Mouse (Mus musculus): ENCODE results near the gene Mtmr12. TPM values are rescaled to one million over a fixed set of nuclear protein-coding genes. Genes with fewer than 3 reads are reported as not detected.
"Not testable (repeated sequence)": the region's sequence is repeated elsewhere in the genome, so short reads cannot be mapped to it uniquely, and the experiment has no call there.

Mtmr12 gene
- total RNA-seq, 4 experiments from 2014 or later: 21.8 to 28.1 (median 25.7) TPM

- DNase-seq: no peak
Measured at GRCm38 (mm10) chr15:12212266-12212665, 7.4 kb downstream of the Mtmr12 start.

DNA sequence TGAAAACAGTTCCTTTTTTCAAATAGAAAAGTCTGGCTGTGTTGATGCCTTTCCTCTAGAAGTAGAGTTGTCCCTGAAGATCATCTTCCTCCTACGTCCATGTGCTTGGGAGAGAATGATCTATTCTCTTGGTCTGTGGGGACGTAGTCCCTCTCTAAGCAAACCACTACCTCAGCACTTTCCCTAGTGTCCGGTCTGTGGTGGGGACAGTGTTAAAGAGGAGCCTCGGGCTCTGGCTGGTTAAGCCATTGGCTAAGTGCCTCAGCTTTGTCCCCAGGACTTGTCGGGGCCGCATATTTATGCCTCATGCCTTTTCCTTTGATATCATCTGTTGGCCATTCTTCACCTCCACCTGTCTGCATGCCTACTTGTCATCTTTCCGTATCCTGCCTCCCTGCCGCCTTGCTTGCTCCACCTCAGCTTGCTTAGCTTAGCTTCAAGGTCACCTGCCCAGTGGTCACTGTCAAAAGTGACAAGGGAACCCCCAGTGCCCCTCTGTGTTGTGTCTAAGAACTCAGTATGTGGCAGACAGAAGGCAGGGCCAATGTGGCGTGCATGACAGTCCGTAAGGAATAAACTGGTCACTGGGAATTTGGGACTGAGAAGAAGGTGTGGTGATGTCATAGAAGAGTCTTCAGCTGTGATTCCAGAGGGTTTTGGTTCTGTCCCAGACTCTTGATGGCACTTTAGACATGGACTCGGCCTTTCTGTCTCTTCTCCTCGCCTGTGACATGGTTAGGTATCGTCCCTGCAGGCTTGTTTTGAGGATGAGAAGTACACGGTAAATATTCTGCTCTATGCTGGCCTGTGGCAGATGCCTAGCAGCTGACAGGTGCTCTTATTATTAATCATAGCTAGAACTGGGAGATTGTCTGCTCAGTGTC is 9.9 kb downstream of the Mtmr12 start:
- no peak for DNase-seq

DNA sequence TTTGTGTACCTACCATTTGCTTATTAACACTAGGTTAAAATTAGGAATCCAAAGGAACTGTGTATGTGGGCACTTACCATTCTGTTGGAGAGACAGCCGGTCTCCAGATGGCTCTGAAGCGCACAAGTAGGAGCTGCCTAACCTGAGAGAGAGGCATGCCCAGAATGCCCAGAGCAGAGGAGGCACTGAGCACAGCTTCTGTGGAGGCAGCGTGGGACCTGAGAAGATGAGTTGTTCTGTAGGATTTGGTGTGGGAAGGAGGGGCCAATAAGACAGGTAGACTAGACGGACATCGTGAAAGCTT is 10.5 kb downstream of the Mtmr12 start:
- DNase-seq: no peak

DNA sequence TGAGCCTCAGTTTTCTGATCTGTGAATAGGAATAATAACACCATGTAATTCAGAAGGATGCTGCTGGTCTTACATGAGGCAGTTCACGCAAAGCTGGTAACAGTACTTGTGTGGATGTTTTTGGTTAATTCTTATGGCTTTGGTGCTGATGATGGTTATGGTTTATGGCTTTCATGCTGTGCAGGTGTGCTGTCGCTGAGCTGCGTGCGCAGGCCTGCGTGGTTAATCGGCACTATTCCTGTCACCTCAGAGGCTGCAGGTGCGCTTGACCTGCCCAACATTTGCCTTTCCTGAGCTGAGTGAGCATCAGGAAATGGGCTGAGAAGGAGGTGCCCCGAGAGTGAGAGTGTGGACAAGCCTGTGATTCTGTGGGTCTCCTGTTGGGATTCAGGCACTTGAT is 11.3 kb downstream of the Mtmr12 start:
- DNase-seq: no peak

DNA sequence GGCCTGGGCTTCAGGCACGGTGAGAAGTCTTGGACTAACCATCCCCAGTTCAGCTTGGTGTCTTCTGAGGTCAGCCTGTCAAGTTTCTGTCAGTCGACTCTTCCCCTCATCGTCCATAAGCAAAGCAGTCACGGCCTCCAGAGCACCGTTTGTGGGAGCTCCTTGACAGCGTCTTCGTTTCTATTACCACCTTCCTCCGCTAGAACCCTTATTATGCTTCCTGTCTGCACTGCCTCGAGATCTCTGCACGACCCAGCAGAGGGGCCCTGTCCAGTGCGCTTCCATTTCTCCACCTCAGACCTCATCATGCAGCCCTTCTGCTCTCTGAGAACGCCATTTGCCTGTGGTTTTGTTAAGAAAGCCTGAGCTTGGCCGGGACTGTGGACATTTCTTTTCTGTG is 12.0 kb downstream of the Mtmr12 start:
- no peak for DNase-seq

- DNase-seq: not testable (repeated sequence)
Measured at GRCm38 (mm10) chr15:12217332-12217731, 12.5 kb downstream of the Mtmr12 start.

GRCm38 (mm10) chr15:12217849-12218248 is 13.0 kb downstream of the Mtmr12 start:
- no peak for DNase-seq

DNA sequence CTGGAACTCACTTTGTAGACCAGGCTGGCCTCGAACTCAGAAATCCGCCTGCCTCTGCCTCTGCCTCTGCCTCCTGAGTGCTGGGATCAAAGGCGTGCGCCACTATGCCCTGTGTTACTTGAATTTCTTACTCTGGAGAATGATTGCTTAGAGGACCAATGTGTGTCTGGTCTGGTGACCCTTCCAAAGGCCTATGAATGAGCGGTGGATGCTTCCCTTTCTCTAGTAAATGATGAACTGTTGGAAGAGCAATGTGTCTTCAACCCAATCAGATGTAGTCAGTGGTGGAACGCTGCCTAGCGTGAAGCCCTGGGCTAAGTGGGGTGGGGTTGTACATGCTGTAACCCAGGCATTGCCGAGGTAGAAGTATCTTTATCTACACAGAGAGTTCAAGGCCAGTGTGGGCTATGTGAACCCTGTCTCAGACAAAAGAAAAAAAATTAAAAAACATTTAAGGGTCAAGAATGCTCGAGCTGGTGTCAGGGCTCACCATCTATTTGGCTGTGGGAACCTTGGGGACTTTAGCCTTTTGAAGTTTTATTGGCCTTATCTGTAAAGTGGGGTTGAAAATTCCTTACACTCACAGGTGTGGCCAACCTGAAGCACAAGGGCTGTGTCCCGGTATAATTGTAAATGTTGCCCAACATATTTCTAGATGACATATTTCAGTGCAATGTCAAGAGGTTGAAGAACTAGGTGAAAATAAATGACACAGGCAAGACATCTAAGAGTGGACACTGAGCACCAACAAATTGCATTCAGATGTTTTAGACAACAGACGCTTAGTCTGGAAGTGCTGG is 14.0 kb downstream of the Mtmr12 start:
- no peak for DNase-seq

GRCm38 (mm10) chr15:12221131-12221530 is 16.3 kb downstream of the Mtmr12 start:
- no peak for DNase-seq

DNA sequence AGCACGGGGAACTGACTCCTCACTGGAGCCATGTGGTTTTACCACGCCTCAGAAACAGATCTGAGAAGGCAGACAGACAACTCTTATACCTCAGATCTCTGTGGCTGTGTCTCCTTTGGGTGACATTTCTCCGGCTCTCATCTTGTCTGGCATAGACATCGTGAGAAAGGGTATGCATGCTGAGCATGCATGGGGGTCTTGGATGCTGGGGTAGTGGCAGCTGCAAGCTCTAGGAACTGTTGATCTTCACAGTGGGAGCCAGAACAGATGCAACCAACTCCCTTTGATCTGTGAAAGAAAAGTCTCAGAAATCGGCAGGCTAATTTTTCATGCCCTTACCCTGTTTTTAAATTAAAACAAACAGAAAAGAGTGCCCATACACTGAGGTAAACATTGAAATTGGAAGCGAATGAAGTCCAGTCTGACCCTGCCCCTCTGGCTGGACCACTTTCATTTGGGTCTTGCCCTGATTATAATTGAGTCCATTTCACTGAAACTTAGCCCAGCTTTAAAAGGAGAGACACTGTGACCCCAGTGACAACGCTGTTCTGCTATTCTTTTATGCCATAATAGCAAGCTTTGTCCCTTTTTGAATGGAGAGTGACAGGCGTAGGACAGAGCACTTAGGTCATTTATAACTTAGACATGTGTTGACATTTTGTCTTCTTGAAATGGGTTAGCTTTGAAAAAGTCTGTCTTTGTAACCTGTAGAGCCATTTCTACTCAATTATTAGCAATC is 17.9 kb downstream of the Mtmr12 start:
- no peak for DNase-seq

DNA sequence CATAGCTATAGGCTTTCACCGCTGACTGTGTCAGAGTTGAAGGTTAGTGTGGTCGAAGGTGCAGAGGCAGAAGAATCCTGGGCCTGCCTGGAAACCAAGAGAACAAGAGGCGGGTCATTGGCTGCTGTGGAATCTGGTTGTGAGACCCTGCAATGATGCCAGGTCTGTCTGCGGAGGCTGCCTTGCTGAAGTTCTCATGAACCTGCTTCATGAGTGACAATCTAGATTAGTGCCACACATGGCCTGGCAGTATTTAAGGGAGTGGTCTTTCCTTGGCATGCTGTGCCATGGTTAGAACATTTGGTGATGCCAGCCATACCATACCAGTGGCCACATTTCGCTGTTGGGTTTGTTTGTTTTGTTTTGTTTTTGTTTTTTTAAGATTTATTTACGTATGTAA is 18.6 kb downstream of the Mtmr12 start:
- no peak for DNase-seq

GRCm38 (mm10) chr15:12224239-12224638 is 19.4 kb downstream of the Mtmr12 start:
- DNase-seq: no peak

- no peak for DNase-seq
Measured at GRCm38 (mm10) chr15:12225062-12225461, 20.2 kb downstream of the Mtmr12 start.

DNA sequence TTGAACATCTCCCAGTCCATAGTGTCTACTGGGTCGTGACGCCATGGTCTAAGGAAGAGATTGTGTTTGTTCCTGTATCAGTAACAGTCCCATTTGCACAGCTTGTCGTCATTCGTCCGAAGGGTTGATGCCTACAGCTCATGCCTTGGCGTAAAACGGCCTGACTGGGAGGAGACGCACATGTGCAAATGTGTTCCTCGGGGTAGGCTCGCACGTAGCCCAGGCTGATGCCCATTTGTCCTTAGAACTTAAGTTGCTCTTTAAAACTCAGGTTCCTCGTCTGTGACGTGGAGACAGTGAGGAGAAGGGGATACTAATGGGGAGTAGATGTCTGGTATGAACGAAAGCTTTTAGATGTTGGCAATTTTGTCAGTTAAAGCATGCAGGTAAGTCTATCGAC is 22.1 kb downstream of the Mtmr12 start:
- no peak for DNase-seq

GRCm38 (mm10) chr15:12227355-12227754 is 22.5 kb downstream of the Mtmr12 start:
- DNase-seq: no peak

DNA sequence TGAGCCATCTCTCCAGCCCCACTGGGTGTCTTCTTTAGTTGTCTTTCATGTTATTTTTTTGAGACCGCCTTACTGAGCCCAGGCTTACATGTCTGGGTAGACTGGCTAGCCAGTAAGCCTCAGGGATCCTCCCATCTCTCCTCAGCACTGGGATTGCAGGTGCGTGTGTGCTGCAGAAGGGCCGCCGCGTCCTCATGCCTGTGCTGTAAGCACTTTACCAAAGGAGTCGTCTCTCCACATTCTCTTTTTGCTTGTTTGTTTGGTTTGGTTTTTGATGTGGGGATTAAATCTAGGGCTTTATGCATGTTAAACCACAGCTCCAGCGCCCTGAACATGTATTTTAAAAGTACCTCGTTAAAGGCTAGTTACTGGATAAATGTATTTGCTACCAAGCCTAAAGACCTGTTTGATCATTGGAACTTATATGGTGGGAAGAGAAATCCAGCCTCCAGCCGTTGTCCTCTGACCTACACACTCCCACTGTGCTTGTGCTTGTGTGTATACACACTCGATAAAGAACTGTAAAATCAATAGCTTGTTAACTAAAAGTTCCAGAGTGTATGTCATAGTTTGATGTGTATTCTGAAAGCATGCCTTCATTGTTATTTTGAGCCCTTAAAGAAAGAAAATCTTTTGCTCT is 24.9 kb downstream of the Mtmr12 start:
- DNase-seq: no peak

- DNase-seq: no peak
Measured at GRCm38 (mm10) chr15:12230243-12230935, 25.6 kb downstream of the Mtmr12 start.

GRCm38 (mm10) chr15:12231462-12231861 is 26.6 kb downstream of the Mtmr12 start:
- DNase-seq: no peak

DNA sequence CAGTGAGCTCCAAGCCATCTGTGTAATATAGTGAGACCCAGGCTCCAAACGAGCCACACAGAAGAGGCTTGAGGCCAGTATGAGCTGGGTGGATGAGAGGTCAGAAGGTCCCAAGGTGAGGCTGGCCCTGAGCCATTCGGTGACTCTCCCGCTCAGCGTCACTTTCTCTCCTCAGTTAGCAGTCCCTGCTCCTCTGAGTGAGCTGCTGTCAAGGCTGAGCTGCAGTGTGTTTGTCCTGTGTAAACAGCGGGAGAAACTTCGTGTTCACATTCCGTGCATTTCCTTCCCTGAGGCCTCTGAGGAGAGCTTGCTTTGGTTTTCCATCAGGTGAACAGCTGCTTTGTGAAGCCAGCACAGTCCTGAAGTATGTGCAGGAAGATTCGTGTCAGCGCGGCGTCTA is 27.6 kb downstream of the Mtmr12 start:
- DNase-seq: no peak

DNA sequence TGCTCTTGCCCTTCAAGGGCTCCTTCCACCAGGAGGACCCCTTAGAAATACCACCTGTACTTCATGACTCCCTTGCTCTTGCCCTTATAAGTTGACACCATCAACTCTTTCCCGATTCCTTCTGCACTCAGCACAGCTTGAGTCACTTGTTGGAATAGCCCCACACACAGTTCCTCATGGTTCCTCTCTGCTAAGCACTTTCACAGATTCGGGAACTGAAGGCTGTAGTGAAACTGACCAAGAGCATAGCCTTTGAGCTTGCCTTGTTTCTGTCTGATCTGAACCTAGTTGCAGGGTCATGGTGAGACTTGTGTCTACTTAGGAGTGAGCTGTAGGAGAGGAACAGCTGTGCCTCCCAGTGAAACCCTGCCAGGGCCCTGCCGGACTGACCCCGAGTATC is 28.2 kb downstream of the Mtmr12 start:
- DNase-seq: no peak

DNA sequence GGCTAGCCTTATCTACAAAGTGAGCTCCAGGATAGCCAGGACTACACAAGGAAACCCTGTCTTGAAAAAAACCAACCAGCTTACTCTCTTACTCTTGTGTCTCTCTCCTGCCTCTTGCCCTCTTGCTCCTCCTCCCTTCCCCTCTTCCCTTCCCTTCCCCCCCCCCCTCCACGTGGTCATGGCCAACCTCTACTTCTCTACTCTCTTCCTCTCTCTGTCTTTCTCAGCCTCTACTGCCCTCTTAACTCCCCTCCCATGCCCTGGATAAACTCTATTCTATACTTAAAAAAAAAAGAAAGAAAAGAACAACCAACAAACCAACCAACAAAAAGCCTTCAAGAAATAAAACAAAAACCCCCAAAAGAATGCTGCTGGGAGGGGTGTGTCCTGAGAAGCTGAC is 30.7 kb downstream of the Mtmr12 start:
- DNase-seq: no peak

DNA sequence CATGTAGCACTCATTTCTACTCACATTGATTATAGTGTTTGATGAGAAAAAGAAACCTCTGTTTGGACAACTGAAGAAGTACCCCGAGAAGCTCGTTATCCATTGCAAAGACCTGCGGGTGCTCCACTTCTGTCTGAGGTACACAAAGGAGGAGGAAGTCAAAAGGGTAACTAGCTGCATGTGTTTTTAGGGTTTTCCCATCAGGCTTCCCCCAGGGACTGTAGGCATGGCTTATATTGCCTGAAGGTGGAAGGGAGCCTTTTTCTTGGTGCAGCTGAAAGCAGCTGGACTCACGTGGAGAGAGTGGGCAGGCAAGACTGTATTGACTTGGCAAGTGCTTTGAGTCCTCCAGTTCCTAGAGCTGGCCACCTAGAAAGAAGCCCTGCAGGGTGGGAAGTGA is 31.2 kb downstream of the Mtmr12 start:
- DNase-seq: no peak

Data from adrenal gland, adult 8-10 months (tissue).